Mouse (Mus musculus) gastrocnemius, adult 2 months (tissue): ENCODE data around the gene Hoxd13. TPM values are rescaled to one million over a fixed set of nuclear protein-coding genes. Genes with fewer than 3 reads are reported as not detected.

ENCODE experiments used
- DNase-seq: peaks from one replicate; pipeline ENCODE4 v3.0.0; 2022
- H3K27ac ChIP-seq: fragments of 200-600 bp; 2 replicates; pipeline ENCODE4 v1.8.1; 2022; ENCODE audit warnings: mild to moderate bottlenecking
- H3K4me3 ChIP-seq: fragments of 200-600 bp; 2 replicates; pipeline ENCODE4 v1.8.1; 2022; ENCODE audit warnings: mild to moderate bottlenecking, moderate library complexity
- CTCF ChIP-seq: fragments of 200-600 bp; IDR thresholded peaks from 2 replicates; pipeline ENCODE4 v1.8.1; 2022; ENCODE audit warnings: antibody characterized with exemption, mild to moderate bottlenecking, moderate library complexity
- intact Hi-C: fragments of 180-260 bp; cut with DNase I; formaldehyde crosslinking; loops from one replicate; pipeline ENCODE4 v1.15.1; 2025
- total RNA-seq, 2 experiments: library from RNA; stranded (reverse); gene quantifications; 2 replicates each; pipeline ENCODE4 v1.2.3; 2021

The Hoxd13 gene
- total RNA-seq, 2 experiments from 2014 or later = not detected

- no peak overlapping the region for H3K27ac ChIP-seq
- peak overlapping the region; percentile 71 for H3K4me3 ChIP-seq
- intact Hi-C loops = no loop called here
- no peak for TF ChIP-seq CTCF
- no peak for DNase-seq
Observed at GRCm38 (mm10) chr2:74668370-74669229, 490 bp downstream of the Hoxd13 start.

- Histone ChIP-seq H3K4me3 (no peak overlapping the region), H3K27ac (no peak overlapping the region)
- TF ChIP-seq CTCF = no peak
- DNase-seq = no peak
- intact Hi-C loops = no loop called here
Observed at GRCm38 (mm10) chr2:74669230-74669578, 1.1 kb downstream of the Hoxd13 start.

GRCm38 (mm10) chr2:74669650-74670235, 1.6 kb downstream of the Hoxd13 start:
- no peak for DNase-seq
- Histone ChIP-seq H3K27ac (no peak overlapping the region), H3K4me3 (no peak overlapping the region)
- intact Hi-C loops = no loop called here
- TF ChIP-seq CTCF = no peak

- DNase-seq = no peak
- Histone ChIP-seq H3K27ac (no peak overlapping the region), H3K4me3 (no peak overlapping the region)
- intact Hi-C loops = no loop called here
- no peak for TF ChIP-seq CTCF
Observed at GRCm38 (mm10) chr2:74670632-74671188, 2.6 kb downstream of the Hoxd13 start.

- TF ChIP-seq CTCF = no peak
- Histone ChIP-seq H3K4me3 (no peak overlapping the region), H3K27ac (no peak overlapping the region)
- no peak for DNase-seq
- intact Hi-C loops = loop anchor here (2.0 kb wide), 2 partner anchors 707 to 1087 kb away; no protein-coding TSS in a partner anchor
Observed at GRCm38 (mm10) chr2:74671847-74672246, 3.7 kb downstream of the Hoxd13 start.

- DNase-seq = peak; percentile 71
- Histone ChIP-seq H3K27ac (no peak overlapping the region), H3K4me3 (peak overlapping the region; percentile 60)
- peak; percentile 81 for TF ChIP-seq CTCF
- intact Hi-C loops = loop anchor here (2.0 kb wide), 2 partner anchors 708 to 1088 kb away; no protein-coding TSS in a partner anchor
Observed at GRCm38 (mm10) chr2:74672481-74673362, 4.6 kb downstream of the Hoxd13 start.

- H3K27ac ChIP-seq = no peak overlapping the region
- no peak for DNase-seq
- H3K4me3 ChIP-seq = no peak overlapping the region
- no peak for TF ChIP-seq CTCF
- intact Hi-C loops = loop anchor here (2.0 kb wide), 2 partner anchors 709 to 1089 kb away; no protein-coding TSS in a partner anchor
Observed at GRCm38 (mm10) chr2:74673835-74674425, 5.8 kb downstream of the Hoxd13 start.

GRCm38 (mm10) chr2:74674881-74675665, 7.0 kb downstream of the Hoxd13 start, which contains the start of gene Hoxd12:
Gene Hoxd12 (plus strand): TSS chr2:74675013.
- Histone ChIP-seq H3K27ac (no peak within 1 kb of the TSS), H3K4me3 (no peak within 1 kb of the TSS)
- TF ChIP-seq CTCF = no peak
- intact Hi-C loops = no loop called here
- no peak for DNase-seq

- H3K27ac ChIP-seq = no peak overlapping the region
- intact Hi-C loops = no loop called here
- TF ChIP-seq CTCF = no peak
- no peak overlapping the region for H3K4me3 ChIP-seq
- no peak for DNase-seq
Observed at GRCm38 (mm10) chr2:74675666-74676282, 7.7 kb downstream of the Hoxd13 start.

- Histone ChIP-seq H3K27ac (no peak overlapping the region), H3K4me3 (no peak overlapping the region)
- DNase-seq = no peak
- intact Hi-C loops = no loop called here
- TF ChIP-seq CTCF = no peak
Observed at GRCm38 (mm10) chr2:74676376-74677052, 8.4 kb downstream of the Hoxd13 start.
